Mouse (Mus musculus): ENCODE results near the gene Erc2. TPM values are rescaled to one million over a fixed set of nuclear protein-coding genes. Genes with fewer than 3 reads are reported as not detected.

Gene Erc2
- total RNA-seq, 2 experiments from 2014 or later = 253 to 265 TPM

DNA sequence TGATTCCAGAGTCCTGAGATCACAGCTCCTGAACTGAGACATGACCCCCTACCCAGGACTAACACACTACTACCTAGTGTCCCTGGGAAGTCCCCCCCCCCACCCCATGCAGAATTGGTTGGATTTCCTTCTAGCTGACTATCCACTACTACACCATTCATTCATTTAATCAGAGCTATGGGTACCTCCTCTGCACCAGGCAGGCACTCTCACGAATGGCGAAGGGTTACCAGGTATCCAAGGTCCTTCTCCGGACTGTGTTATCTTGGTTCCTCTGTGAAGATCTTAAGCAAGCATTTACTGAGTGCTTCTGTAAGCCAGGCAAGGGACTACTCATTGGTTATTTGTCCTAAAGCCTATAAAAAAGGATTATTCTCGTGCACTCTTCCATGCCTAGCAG lies 737.8 kb downstream of the Erc2 start:
- intact Hi-C loops (cut with DNase I) = no loop called here
- no peak for DNase-seq (ENCODE audit: extremely low spot score in 1 of 2, low spot score in 2 of 2)

DNA sequence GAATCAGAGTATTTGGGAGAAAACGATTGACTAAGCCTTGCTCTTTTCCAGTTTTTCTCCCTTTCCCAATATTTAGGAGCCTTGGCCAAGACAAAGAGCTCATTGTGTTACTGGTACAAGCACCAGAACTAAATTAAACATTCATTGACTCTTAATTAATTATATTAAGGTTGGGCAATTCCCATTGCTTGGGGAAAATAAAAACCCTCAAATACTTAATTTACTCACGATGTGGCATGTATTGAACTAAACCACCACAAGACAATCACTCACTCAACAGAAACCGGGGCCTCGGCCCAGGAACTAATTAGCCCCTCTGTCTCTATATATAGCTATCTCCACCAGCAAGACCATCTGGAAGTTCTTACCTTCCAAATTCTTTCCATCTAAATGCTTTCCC lies 740.1 kb downstream of the Erc2 start:
- intact Hi-C loops (cut with DNase I) = no loop called here
- no peak for DNase-seq (ENCODE audit: extremely low spot score in 1 of 2, low spot score in 2 of 2)

DNA sequence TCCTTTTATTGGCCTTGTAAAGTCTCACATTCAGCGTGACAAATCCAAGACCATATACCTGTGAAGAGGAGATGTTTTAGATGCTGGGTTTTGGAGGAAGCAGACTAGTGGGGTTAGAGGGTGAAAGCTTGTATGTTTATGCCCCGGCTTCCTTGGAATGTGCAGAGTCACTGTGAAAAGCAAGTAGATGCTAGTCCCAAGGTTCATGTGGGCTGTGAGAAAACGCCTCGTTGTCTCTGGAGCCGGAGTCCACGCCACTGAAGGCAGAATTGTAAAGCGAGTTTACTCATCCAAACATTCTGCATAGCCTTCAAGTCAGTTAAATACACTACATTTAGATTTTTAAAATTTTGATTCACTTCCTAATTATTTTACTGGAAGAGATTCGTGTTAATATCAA lies 748.5 kb downstream of the Erc2 start:
- no peak for DNase-seq (ENCODE audit: extremely low spot score in 1 of 2, low spot score in 2 of 2)

DNA sequence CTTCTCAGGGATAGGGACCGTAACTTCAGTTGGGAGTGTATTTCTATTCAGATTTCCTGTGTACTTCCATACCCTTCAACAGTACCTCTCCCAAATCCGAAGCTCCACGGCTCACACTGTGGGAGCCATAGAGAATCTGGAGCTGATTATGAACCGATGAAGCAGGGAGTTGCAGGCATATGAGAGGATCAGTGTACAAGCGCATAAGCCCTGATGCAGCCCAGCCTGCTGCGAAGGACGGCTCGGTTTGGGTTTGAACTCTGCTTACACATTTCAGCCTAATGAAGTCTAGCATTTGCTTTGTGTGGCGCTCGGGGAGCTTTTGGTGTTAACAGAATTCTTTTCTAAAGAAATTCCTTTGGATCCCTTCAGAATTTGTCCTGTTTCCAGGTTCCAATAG lies 749.4 kb downstream of the Erc2 start:
- intact Hi-C loops (cut with DNase I) = no loop called here

More for the DNA sequence above, 748.5 kb downstream of the Erc2 start:
- intact Hi-C loops (cut with DNase I) = no loop called here

DNA sequence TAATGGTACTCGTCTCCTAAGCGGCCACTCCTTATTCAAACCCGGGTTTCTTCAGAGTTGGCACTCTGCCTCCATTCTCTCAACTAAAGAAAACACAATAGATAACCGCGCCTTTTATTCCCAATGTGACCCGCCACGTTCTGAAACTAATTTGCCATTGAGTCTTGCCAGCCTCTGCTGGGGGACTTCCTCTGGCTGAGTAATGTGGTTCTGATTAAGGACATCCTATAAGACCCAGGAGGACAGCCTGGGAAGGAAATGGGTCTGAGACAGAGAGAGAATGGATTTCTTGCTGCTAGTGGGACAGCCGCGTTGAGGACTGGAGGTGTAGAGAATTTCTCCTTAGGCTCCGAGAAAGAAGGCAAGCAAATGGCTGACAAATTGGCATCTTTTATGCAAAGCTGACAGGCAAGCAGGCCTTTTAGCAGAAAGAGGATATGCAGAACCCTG lies 753.4 kb downstream of the Erc2 start:
- intact Hi-C loops (cut with DNase I) = no loop called here
- no peak for DNase-seq (ENCODE audit: extremely low spot score in 1 of 2, low spot score in 2 of 2)

More for the DNA sequence above, 749.4 kb downstream of the Erc2 start:
- DNase-seq (ENCODE audit: extremely low spot score in 1 of 2, low spot score in 2 of 2) = no peak

DNA sequence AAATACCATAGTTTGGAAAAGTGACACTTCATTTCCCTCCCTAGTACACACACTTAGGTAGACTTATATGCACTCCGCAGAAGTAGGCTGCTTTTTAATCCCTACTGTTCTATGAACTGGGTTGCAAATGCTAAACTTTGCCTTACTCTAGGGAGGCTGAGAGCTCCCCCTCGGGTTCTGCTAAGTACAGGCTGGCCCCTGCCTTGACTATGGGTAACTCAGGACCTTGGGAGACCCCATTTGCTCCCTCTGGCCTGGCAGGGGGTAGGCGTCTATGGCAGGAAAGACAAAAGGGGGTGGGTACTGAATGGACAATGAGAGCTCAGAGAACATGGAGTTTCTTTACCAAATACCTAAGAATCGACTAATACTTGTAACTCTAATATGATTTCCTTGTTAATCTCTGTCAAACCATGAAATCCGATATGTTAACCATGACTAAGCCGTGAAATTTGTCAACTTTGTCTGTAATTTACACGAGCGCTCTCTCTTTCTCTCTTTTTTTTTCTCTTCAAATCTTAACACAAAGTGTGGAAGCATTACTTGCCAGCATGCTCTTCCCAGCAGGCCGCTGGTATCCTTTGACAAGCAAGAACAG lies 754.1 kb downstream of the Erc2 start:
- intact Hi-C loops (cut with DNase I) = no loop called here
- no peak for DNase-seq (ENCODE audit: extremely low spot score in 1 of 2, low spot score in 2 of 2)

DNA sequence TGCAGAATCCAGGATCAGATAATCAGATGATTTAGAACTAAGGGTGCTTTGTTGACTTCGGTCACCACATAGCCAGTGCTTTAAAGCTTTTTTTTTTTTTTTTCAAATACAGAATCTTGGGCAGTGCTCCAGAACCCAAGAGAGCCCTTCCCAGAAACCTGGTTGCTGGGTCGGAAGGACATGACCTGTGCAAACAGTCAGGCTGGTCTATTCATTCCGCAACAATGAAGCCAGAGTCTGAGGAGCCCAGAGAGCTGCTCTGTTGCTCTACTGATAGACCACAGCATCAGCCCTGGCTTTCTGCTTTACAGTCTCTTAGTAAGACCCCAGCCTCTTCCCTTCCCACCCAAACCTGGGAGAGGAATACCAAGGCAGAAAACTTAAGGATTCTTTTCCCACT lies 755.3 kb downstream of the Erc2 start:
- DNase-seq (ENCODE audit: extremely low spot score in 1 of 2, low spot score in 2 of 2) = no peak
- intact Hi-C loops (cut with DNase I) = no loop called here

DNA sequence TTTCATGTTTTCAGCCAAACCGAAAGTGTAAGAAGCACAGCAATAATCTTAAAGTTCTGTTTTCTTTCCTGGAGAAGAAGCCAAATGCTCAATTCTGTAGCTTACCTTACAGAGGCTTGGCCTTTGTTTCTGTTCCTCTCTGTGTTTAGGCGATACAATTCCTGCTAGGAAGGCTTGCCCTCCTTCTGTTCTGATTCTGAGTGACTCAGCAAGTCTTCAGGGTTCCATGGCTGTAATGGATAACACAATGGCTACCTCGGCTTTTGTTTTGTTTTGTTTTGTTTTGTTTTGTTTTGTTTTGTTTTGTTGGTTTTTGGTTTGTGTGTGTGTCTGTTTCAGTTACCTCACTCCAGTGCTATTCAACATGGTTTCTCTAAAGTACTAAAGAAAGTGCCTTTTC lies 757.9 kb downstream of the Erc2 start:
- no peak for DNase-seq (ENCODE audit: extremely low spot score in 1 of 2, low spot score in 2 of 2)
- intact Hi-C loops (cut with DNase I) = no loop called here

DNA sequence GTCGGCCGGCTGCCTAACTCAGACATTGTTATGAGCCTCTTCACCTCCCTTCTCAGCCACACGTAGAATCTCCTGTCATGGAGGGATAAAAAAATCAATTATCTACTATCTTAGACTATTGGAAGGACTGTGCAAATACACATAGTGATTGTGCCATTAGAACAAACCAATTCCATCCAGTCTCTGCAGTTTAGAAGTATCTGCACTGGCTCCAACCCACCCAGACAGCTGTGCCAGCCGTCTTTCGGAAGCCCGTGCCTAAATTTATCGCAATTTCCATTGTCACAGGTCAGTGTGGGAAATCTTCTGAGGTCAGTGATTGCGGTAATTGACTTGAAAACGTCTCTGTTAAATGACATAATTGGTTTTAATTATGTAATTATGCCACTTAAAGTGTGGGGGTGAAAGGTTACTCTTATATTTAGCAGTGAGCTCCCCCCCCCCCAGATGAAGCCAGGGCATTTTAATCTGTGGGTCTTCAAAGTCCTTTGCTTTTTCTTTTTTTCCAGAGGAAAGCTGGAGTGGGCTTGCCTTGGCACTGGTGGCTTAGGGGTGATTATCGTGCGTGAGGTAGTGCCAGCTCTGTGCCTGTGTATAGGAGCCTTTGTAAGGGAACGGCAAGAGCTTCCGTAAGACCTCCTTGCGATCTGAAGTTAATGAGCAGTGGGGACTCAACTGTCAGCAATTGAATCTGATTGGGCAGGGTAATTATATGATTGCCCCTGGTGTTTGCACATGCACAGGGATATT lies 759.7 kb downstream of the Erc2 start:
- no peak for DNase-seq (ENCODE audit: extremely low spot score in 1 of 2, low spot score in 2 of 2)
- intact Hi-C loops (cut with DNase I) = no loop called here

DNA sequence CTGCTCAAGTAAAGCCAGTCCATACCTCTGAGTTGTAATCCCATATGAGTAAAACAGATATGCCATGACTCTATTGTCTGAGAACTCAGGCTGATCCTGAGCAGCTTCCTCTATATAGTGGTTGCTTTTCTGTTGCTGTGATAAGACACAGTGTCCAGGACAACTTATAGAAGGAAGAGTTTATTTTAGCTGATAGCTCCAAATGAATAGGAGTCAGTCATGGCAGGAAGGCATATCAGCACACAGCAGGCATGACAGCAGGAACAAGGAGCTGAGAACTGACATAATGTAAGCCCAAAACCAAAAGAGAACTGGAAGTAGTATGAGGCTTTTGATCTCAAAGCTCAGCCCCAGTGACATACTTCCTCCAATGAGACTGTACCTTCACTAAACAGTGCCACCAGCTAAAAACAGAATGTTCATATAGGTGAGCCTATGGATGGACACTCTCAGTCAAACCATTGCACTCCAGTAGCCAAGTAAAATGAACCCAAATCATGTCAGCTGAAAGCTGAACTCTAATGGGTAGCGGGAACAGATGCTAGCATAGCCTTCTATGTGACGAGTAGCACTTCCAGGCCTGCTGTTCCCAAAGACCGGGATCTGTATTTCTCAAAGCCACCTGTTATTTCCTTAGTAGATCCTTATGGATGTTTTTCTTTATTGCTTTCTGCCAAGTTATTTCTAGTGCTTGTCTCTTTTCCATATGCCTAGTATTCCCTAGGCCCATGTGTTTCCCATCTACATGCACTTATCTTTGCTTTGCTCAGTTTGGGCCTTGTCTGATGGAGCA lies 764.8 kb downstream of the Erc2 start:
- peak in 1 of 2 experiments; percentile 32 for DNase-seq (ENCODE audit: extremely low spot score in 1 of 2, low spot score in 2 of 2)
- intact Hi-C loops (cut with DNase I) = no loop called here

DNA sequence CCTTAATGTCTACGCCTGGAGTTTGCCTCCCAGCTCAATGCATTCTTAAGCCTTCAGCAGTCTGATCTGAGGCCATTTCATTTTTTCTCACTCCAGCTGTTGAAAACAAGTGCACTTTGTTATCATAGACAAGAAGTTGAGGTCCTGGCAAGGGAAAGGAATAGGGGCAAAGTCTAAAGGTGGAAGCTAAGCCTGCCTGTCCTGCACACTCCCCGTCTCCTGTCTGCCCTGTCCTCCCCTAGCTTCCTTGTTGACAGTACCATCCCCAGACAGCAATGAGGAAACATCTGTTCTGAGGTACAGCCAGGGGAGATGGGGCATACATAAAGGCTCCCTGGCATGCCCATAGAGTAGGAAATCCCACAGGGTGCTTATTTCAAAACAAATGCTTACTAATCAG lies 776.7 kb downstream of the Erc2 start:
- no peak for DNase-seq (ENCODE audit: extremely low spot score in 1 of 2, low spot score in 2 of 2)
- intact Hi-C loops (cut with DNase I) = no loop called here

DNA sequence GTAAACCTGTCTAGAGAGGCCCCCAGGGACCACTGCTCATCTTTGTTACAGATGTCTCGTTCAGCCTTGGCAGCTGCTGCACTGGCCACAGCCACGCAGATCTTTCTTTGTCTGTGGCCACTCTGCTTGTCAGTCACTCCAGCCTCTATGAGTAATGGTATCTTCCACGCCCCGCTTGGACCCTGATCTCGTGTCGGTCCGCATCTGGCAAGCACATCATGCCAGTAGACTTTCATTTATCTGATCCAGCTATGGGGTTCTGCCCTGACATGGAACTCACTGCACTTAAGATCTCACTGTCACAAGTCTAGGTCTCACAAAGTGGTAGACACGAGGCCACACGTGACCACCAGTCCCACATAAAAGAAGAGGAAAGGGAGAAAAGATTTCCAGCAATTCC lies 777.7 kb downstream of the Erc2 start:
- intact Hi-C loops (cut with DNase I) = no loop called here
- DNase-seq (ENCODE audit: extremely low spot score in 1 of 2, low spot score in 2 of 2) = no peak

DNA sequence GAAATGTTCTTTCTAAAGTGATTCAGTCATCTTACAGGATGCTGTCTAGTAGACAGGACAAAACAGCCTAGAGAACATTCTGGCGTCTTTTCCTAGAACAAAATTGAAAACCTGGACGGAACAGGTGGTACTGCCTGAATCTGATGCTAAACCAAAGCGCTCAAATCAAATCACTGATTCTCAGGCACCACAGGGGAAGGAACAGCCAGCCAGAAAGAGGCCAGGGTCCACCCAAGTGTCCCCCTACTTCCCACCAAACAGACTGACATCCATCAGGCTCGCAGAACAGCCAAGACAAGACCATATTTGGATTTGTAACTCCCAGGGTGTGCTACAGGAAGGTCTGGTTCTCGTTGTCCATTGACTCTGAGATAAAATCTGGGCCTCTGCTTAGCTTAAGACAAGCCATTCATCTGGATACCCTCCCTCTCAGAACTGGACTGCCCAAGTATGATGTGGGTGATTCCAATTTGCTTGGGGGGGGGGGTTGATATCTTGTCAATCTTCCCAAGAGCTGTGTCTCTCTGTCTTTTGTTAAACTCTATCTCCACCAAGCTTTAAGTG lies 783.1 kb downstream of the Erc2 start:
- intact Hi-C loops (cut with DNase I) = no loop called here
- no peak for DNase-seq (ENCODE audit: extremely low spot score in 1 of 2, low spot score in 2 of 2)

DNA sequence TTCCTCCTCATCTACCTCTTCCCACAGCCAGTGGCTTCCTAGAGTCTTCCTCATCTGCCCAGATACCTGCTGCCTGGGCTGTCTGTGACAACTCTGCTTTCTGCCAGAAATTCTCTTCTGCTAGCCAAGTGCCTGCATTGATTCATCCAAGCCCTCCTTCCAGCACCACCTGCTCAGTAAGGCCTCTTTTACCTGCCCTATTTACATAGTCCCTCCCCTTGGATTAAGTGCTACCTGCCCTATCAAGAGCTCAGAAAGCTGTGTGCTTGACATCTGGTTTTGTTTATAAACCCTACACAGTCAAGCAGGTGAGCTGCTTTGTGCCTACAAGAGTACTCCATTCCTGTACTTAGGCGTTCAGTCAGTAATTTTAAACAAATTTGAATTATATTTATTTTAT lies 787.2 kb downstream of the Erc2 start:
- DNase-seq (ENCODE audit: extremely low spot score in 1 of 2, low spot score in 2 of 2) = no peak
- intact Hi-C loops (cut with DNase I) = no loop called here

DNA sequence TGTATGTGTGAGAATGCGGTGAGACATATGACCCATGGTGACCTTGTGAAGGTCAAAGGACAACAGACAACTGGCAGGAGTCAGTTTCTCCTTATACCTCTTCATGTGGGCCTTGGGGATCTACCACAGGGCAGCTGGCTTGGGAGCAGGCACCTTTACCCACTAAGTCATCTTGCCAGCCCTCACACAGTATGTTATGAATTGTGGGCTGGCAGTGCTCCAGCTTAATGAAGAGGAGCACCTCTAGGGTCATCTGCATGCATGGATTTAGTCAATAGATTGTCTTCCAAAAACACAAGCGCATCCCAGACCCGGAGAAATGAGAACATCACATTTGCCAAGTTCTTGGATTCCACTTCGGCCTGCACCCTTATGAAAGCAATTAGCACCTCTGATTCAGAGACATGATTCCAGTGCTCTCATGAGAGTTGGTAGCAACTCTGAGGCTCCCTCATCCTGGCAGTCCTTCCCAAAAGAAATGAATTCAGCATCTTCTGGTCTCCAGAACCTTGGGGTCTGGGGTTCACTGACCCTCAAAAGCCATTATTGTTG lies 787.6 kb downstream of the Erc2 start:
- intact Hi-C loops (cut with DNase I) = no loop called here
- DNase-seq (ENCODE audit: extremely low spot score in 1 of 2, low spot score in 2 of 2) = no peak

DNA sequence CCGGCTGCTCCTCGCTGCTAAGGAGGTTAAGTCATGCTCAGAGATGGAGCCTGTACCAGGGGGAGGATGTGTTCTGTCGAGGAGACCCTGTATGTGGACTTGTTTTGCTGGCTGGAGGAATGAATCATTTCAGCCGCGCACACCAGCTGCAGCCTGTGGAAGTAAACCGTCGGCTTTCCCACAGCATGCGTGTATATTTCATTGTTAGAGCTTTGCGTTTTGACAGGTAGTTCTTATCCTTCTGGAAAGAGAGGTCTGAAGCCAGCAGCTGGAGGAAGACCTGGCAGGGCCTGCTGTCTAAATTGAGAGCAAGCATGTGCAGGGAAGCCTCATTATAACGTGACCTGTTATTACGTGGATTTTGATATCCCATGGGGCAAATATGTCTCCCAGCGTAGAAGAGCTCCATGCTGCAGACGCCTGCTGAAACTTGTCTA lies 788.6 kb downstream of the Erc2 start:
- intact Hi-C loops (cut with DNase I) = no loop called here

DNA sequence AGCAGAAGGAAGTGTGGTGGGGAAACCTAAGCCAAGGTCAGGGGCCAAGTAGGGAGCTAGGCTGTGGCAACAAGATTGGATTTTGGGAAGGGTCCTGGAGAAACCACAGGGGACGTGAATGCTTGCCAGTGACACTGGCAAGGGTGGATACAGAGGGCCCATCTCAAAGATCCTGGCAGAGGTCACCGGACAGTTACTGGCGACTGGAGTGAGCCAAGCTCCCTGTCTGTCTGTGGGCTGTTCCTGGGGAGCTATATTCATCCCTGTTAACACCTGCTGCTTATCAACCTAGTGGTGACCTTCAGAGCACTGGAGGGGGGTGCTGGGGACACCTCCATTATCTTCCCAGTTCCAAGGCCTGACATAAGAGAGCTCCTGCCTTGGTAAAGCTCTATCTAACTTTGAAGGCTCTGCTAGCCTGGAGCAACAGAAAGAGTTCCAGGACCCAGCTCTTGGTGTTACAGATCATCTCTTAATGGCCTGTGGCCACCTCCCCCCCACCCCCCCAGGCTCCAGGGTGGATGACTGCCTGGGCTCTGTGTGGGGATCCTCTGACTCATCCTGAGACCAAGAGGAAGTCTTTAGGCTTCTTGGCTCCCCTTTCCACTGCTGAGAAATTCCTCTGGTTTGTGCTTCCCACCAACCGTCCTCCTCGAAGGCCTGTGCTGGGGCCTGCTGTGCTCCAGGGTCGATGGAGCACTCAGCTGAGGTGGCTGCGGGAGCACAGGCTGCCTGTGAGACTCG lies 790.2 kb downstream of the Erc2 start:
- no peak for DNase-seq (ENCODE audit: extremely low spot score in 1 of 2, low spot score in 2 of 2)
- intact Hi-C loops (cut with DNase I) = no loop called here

More for the DNA sequence above, 788.6 kb downstream of the Erc2 start:
- DNase-seq (ENCODE audit: extremely low spot score in 1 of 2, low spot score in 2 of 2) = no peak

DNA sequence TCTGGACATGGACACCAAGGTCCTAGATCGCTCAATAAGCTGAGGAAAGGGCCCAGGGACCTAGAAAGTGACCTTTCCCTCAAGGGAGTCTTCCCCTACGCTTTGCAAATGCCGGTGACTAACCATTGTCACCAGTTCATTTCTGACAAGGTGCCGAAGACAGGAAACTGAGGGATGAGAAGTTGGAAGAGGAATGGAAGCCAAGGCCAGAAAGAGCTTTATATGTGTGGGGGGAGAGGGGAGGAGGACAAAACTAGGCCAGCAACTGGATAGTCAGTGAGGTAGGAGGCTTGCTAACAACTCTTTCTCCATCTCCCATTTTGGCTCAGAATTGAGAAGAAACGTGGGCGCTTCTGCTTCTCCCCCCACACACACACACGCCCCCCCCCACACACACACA lies 791.3 kb downstream of the Erc2 start:
- no peak for DNase-seq (ENCODE audit: extremely low spot score in 1 of 2, low spot score in 2 of 2)
- intact Hi-C loops (cut with DNase I) = no loop called here

DNA sequence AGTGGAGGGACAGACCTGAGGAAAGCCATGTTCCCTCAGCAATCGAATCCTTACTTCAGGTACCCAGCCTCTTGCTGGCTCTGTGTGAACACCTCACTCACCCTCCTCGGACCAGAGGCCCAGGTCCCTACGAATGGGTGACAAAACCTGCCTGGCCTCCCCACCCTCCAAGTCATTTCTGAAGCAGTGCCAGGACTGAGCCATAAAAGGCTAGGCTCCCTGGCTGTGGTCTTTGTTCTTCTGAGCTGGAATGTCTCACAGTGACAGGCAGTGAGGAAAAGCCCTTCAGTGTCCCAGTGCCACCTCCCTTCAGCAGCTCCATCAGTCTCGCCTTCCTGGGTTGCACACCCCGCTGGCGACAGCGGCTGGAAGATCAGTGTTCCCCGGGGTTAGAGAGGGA lies 794.8 kb downstream of the Erc2 start:
- DNase-seq (ENCODE audit: extremely low spot score in 1 of 2, low spot score in 2 of 2) = no peak
- intact Hi-C loops (cut with DNase I) = no loop called here
